Mouse (Mus musculus) heart, embryonic 10.5 days (tissue): ENCODE data around the gene Vti1a. TPM values are rescaled to one million over a fixed set of nuclear protein-coding genes. Genes with fewer than 3 reads are reported as not detected.
A peak's percentile ranks its signal among the peaks of the same experiment; 100 is the strongest.

ENCODE experiments used
- DNase-seq: peaks from one replicate; pipeline ENCODE4 v3.0.0-alpha.2; 2017; ENCODE audit warnings: low spot score
- H3K27ac ChIP-seq: fragments of 300-500 bp; sonication (generic); 2 replicates; pipeline ENCODE4 v1.5.1; 2016; ENCODE audit warnings: mild to moderate bottlenecking
- H3K27me3 ChIP-seq: fragments of 300-500 bp; sonication (generic); 2 replicates; pipeline ENCODE4 v1.6.1; 2016; ENCODE audit warnings: mild to moderate bottlenecking; ENCODE audit not compliant: poor library complexity, insufficient read depth, severe bottlenecking
- H3K36me3 ChIP-seq: fragments of 300-500 bp; sonication (generic); 2 replicates; pipeline ENCODE4 v1.6.1; 2016; ENCODE audit warnings: mild to moderate bottlenecking, moderate library complexity
- H3K4me1 ChIP-seq: fragments of 300-500 bp; sonication (generic); 2 replicates; pipeline ENCODE4 v1.6.1; 2016; ENCODE audit warnings: mild to moderate bottlenecking
- H3K4me3 ChIP-seq: fragments of 300-500 bp; sonication (generic); 2 replicates; pipeline ENCODE4 v1.5.1; 2016; ENCODE audit warnings: mild to moderate bottlenecking, moderate library complexity
- H3K9me3 ChIP-seq: fragments of 300-500 bp; sonication (generic); 2 replicates; pipeline ENCODE4 v1.6.1; 2016; ENCODE audit warnings: mild to moderate bottlenecking, moderate library complexity
- WGBS: fragments of 180-500 bp; shearing (Covaris S2); methylation state at CpG from one replicate; pipeline ENCODE4 v1.1.7; 2016; 5-methylcytosine and 5-hydroxymethylcytosine counted together
- polyA plus RNA-seq: library from polyadenylated mRNA; unstranded; fragments of >200 nt; fragmentation: Nextera tagmentation; extraction: Ambion mirVana; gene quantifications from 2 replicates; pipeline ENCODE4 v1.2.1, GENCODE M21; 2016

The Vti1a gene
- polyA plus RNA-seq, 1 experiment from 2014 or later = 26.5 TPM

- 78% methylated on average over 6 of the region's 6 CpGs for WGBS
- Histone ChIP-seq H3K27me3 (no peaks in the 10 kb centered on the region), H3K36me3 (no peaks in the 10 kb centered on the region), H3K4me3 (no peak overlapping the region), H3K9me3 (no peaks in the 10 kb centered on the region), H3K27ac (no peak overlapping the region), H3K4me1 (peaks cover 5% of the 10 kb centered on the region; the same call in 1 of the 2 replicates)
- no peak for DNase-seq
These were observed 133.4 kb downstream of the Vti1a start for GRCm38 (mm10) chr19:55449506-55449905.

- peak overlapping the region; percentile 32; the same call in 1 of the 2 replicates for H3K4me3 ChIP-seq
- 46% methylated on average over 21 of the region's 21 CpGs for WGBS
- H3K27ac ChIP-seq = peak overlapping the region; percentile 24; the same call in 1 of the 2 replicates
- no peak for DNase-seq
- no peaks in the 10 kb centered on the region for H3K9me3 ChIP-seq
- no peaks in the 10 kb centered on the region for H3K27me3 ChIP-seq
- peaks cover 20% of the 10 kb centered on the region for H3K4me1 ChIP-seq
- no peaks in the 10 kb centered on the region for H3K36me3 ChIP-seq
These were observed 140.4 kb downstream of the Vti1a start for GRCm38 (mm10) chr19:55456325-55457091.

- no peak for DNase-seq
- Histone ChIP-seq H3K27ac (no peak overlapping the region), H3K4me1 (peaks cover 16% of the 10 kb centered on the region; the same call in 1 of the 2 replicates), H3K9me3 (no peaks in the 10 kb centered on the region), H3K27me3 (no peaks in the 10 kb centered on the region), H3K36me3 (no peaks in the 10 kb centered on the region), H3K4me3 (no peak overlapping the region)
- 87% methylated on average over 12 of the region's 12 CpGs for WGBS
These were observed 145.9 kb downstream of the Vti1a start for GRCm38 (mm10) chr19:55461963-55462362.

- Histone ChIP-seq H3K27me3 (no peaks in the 10 kb centered on the region), H3K9me3 (no peaks in the 10 kb centered on the region), H3K4me3 (no peak overlapping the region), H3K36me3 (no peaks in the 10 kb centered on the region), H3K27ac (no peak overlapping the region), H3K4me1 (0 out of 2 replicates have a peak, but pooled peaks cover 8% of the 10 kb centered on the region)
- DNase-seq = no peak
- 93% methylated on average over 4 of the region's 4 CpGs for WGBS
These were observed 147.6 kb downstream of the Vti1a start for GRCm38 (mm10) chr19:55463670-55464069.

GRCm38 (mm10) chr19:55469301-55470051 is 153.4 kb downstream of the Vti1a start:
- DNase-seq = no peak

GRCm38 (mm10) chr19:55472582-55472981 is 156.5 kb downstream of the Vti1a start:
- Histone ChIP-seq H3K27me3 (no peaks in the 10 kb centered on the region), H3K9me3 (no peaks in the 10 kb centered on the region), H3K36me3 (no peaks in the 10 kb centered on the region), H3K4me1 (peaks cover 20% of the 10 kb centered on the region), H3K4me3 (no peak overlapping the region), H3K27ac (no peak overlapping the region)
- 51% methylated on average over 8 of the region's 8 CpGs for WGBS
- DNase-seq = no peak

More at GRCm38 (mm10) chr19:55469301-55470051, 153.4 kb downstream of the Vti1a start:
- WGBS = 82% methylated on average over 21 of the region's 21 CpGs
- no peaks in the 10 kb centered on the region for H3K27me3 ChIP-seq
- H3K9me3 ChIP-seq = no peaks in the 10 kb centered on the region
- H3K27ac ChIP-seq = no peak overlapping the region
- peaks cover 21% of the 10 kb centered on the region for H3K4me1 ChIP-seq
- H3K36me3 ChIP-seq = no peaks in the 10 kb centered on the region
- H3K4me3 ChIP-seq = no peak overlapping the region

- 78% methylated on average over 6 of the region's 6 CpGs for WGBS
- no peak for DNase-seq
- no peak overlapping the region for H3K27ac ChIP-seq
- no peaks in the 10 kb centered on the region for H3K9me3 ChIP-seq
- no peaks in the 10 kb centered on the region for H3K27me3 ChIP-seq
- peaks cover 25% of the 10 kb centered on the region for H3K4me1 ChIP-seq
- H3K4me3 ChIP-seq = no peak overlapping the region
- no peaks in the 10 kb centered on the region for H3K36me3 ChIP-seq
These were observed 158.1 kb downstream of the Vti1a start for GRCm38 (mm10) chr19:55474225-55474624.

GRCm38 (mm10) chr19:55480526-55480925 is 164.4 kb downstream of the Vti1a start:
- DNase-seq = no peak
- H3K27me3 ChIP-seq = no peaks in the 10 kb centered on the region
- no peaks in the 10 kb centered on the region for H3K36me3 ChIP-seq
- H3K27ac ChIP-seq = no peak overlapping the region
- WGBS = 88% methylated on average over 5 of the region's 5 CpGs
- H3K4me3 ChIP-seq = no peak overlapping the region
- H3K4me1 ChIP-seq = peaks cover 20% of the 10 kb centered on the region
- H3K9me3 ChIP-seq = no peaks in the 10 kb centered on the region

- H3K27me3 ChIP-seq = no peaks in the 10 kb centered on the region
- H3K27ac ChIP-seq = no peak overlapping the region
- H3K9me3 ChIP-seq = no peaks in the 10 kb centered on the region
- peaks cover 20% of the 10 kb centered on the region for H3K4me1 ChIP-seq
- no peaks in the 10 kb centered on the region for H3K36me3 ChIP-seq
- 68% methylated on average over 5 of the region's 5 CpGs for WGBS
- DNase-seq = no peak
- H3K4me3 ChIP-seq = no peak overlapping the region
These were observed 165.2 kb downstream of the Vti1a start for GRCm38 (mm10) chr19:55481308-55481707.

- no peak for DNase-seq
- Histone ChIP-seq H3K9me3 (no peaks in the 10 kb centered on the region), H3K27me3 (no peaks in the 10 kb centered on the region), H3K27ac (no peak overlapping the region), H3K4me1 (peaks cover 16% of the 10 kb centered on the region), H3K4me3 (no peak overlapping the region), H3K36me3 (no peaks in the 10 kb centered on the region)
- WGBS = 65% methylated on average over 5 of the region's 5 CpGs
These were observed 167.4 kb downstream of the Vti1a start for GRCm38 (mm10) chr19:55483526-55483925.

GRCm38 (mm10) chr19:55484559-55484958 is 168.5 kb downstream of the Vti1a start:
- Histone ChIP-seq H3K4me1 (peaks cover 16% of the 10 kb centered on the region), H3K36me3 (no peaks in the 10 kb centered on the region), H3K4me3 (no peak overlapping the region), H3K27me3 (no peaks in the 10 kb centered on the region), H3K9me3 (no peaks in the 10 kb centered on the region), H3K27ac (no peak overlapping the region)
- DNase-seq = no peak
- 82% methylated on average over 6 of the region's 6 CpGs for WGBS

- Histone ChIP-seq H3K27ac (no peak overlapping the region), H3K4me3 (no peak overlapping the region), H3K36me3 (no peaks in the 10 kb centered on the region), H3K4me1 (peaks cover 20% of the 10 kb centered on the region), H3K9me3 (no peaks in the 10 kb centered on the region), H3K27me3 (no peaks in the 10 kb centered on the region)
- no peak for DNase-seq
- WGBS = 66% methylated on average over 4 of the region's 4 CpGs
These were observed 170.4 kb downstream of the Vti1a start for GRCm38 (mm10) chr19:55486473-55486872.
